Mouse (Mus musculus): ENCODE measurements around the gene Krt2. TPM values are rescaled to one million over a fixed set of nuclear protein-coding genes. Genes with fewer than 3 reads are reported as not detected.

Gene Krt2
- polyA plus RNA-seq, 1 experiment from 2014 or later = not detected

Other genes with a start within 250 kb of the Krt2 start
- gene Krt75, start 244.3 kb downstream of the Krt2 start, polyA plus RNA-seq (2016; fragmentation: Nextera tagmentation; extraction: Ambion mirVana) = not detected in 2 replicates
- gene Gm5414, start 190.0 kb downstream of the Krt2 start, polyA plus RNA-seq (2016; fragmentation: Nextera tagmentation; extraction: Ambion mirVana) = not detected in 2 replicates
- gene Gm5478, start 170.8 kb downstream of the Krt2 start, polyA plus RNA-seq (2016; fragmentation: Nextera tagmentation; extraction: Ambion mirVana) = not detected in 2 replicates
- not detected in 2 replicates for gene Krt6b, start 137.9 kb downstream of the Krt2 start, polyA plus RNA-seq (2016; fragmentation: Nextera tagmentation; extraction: Ambion mirVana)
- gene Krt6a, start 123.9 kb downstream of the Krt2 start, polyA plus RNA-seq (2016; fragmentation: Nextera tagmentation; extraction: Ambion mirVana) = not detected in 2 replicates
- gene Krt5, start 105.3 kb downstream of the Krt2 start, polyA plus RNA-seq (2016; fragmentation: Nextera tagmentation; extraction: Ambion mirVana) = 0.37 and 0.41 TPM in 2 replicates
- not detected in 2 replicates for gene Krt71, start 75.1 kb downstream of the Krt2 start, polyA plus RNA-seq (2016; fragmentation: Nextera tagmentation; extraction: Ambion mirVana)
- gene Krt72, start 31.7 kb downstream of the Krt2 start, polyA plus RNA-seq (2016; fragmentation: Nextera tagmentation; extraction: Ambion mirVana) = not detected in 2 replicates
- not detected in 2 replicates for gene Krt73, start 15.8 kb downstream of the Krt2 start, polyA plus RNA-seq (2016; fragmentation: Nextera tagmentation; extraction: Ambion mirVana)
- 0.71 and 1.2 TPM in 2 replicates for gene Krt1, start 32.6 kb upstream of the Krt2 start, polyA plus RNA-seq (2016; fragmentation: Nextera tagmentation; extraction: Ambion mirVana)
- not detected in 2 replicates for gene Krt77, start 51.5 kb upstream of the Krt2 start, polyA plus RNA-seq (2016; fragmentation: Nextera tagmentation; extraction: Ambion mirVana)
- not detected in 2 replicates for gene Krt76, start 74.8 kb upstream of the Krt2 start, polyA plus RNA-seq (2016; fragmentation: Nextera tagmentation; extraction: Ambion mirVana)
- gene Krt4, start 106.6 kb upstream of the Krt2 start, polyA plus RNA-seq (2016; fragmentation: Nextera tagmentation; extraction: Ambion mirVana) = not detected in 2 replicates
- 0.09 and 0.12 TPM in 2 replicates for gene Krt79, start 122.2 kb upstream of the Krt2 start, polyA plus RNA-seq (2016; fragmentation: Nextera tagmentation; extraction: Ambion mirVana)
- gene Krt78, start 136.1 kb upstream of the Krt2 start, polyA plus RNA-seq (2016; fragmentation: Nextera tagmentation; extraction: Ambion mirVana) = not detected in 2 replicates
- 32.6 and 35.6 TPM in 2 replicates for gene Krt8, start 186.3 kb upstream of the Krt2 start, polyA plus RNA-seq (2016; fragmentation: Nextera tagmentation; extraction: Ambion mirVana)
- 34.4 and 37.1 TPM in 2 replicates for gene Krt18, start 210.0 kb upstream of the Krt2 start, polyA plus RNA-seq (2016; fragmentation: Nextera tagmentation; extraction: Ambion mirVana)